Mouse (Mus musculus) hindbrain, embryonic 12.5 days (tissue): ENCODE data around the gene Hoxd9. TPM values are rescaled to one million over a fixed set of nuclear protein-coding genes. Genes with fewer than 3 reads are reported as not detected.

ENCODE experiments used
- ATAC-seq: fragments of 200-750 bp; cut with Nextera tagmentation; 2 replicates; pipeline ENCODE4 v1.8.0; 2017; ENCODE audit warnings: moderate TSS enrichment; ENCODE audit not compliant: low FRiP score
- H3K27ac ChIP-seq: fragments of 300-500 bp; sonication (generic); 2 replicates; pipeline ENCODE4 v1.5.1; 2016; ENCODE audit warnings: mild to moderate bottlenecking
- H3K27me3 ChIP-seq: fragments of 300-500 bp; sonication (generic); 2 replicates; pipeline ENCODE4 v1.6.1; 2016; ENCODE audit warnings: mild to moderate bottlenecking
- H3K36me3 ChIP-seq: fragments of 300-500 bp; sonication (generic); 2 replicates; pipeline ENCODE4 v1.6.1; 2016; ENCODE audit warnings: mild to moderate bottlenecking
- H3K4me1 ChIP-seq: fragments of 300-500 bp; sonication (generic); 2 replicates; pipeline ENCODE4 v1.6.1; 2016
- H3K4me2 ChIP-seq: fragments of 300-500 bp; sonication (generic); replicated peaks from 2 replicates; pipeline ENCODE4 v1.6.1; 2016; ENCODE audit warnings: mild to moderate bottlenecking
- H3K4me3 ChIP-seq: fragments of 300-500 bp; sonication (generic); 2 replicates; pipeline ENCODE4 v1.5.1; 2016; ENCODE audit warnings: mild to moderate bottlenecking
- H3K9ac ChIP-seq: fragments of 300-500 bp; sonication (generic); 2 replicates; pipeline ENCODE4 v1.6.1; 2016; ENCODE audit warnings: mild to moderate bottlenecking, moderate library complexity
- H3K9me3 ChIP-seq: fragments of 300-500 bp; sonication (generic); replicated peaks from 2 replicates; pipeline ENCODE4 v1.6.1; 2016; ENCODE audit warnings: mild to moderate bottlenecking
- WGBS: fragments of 180-500 bp; shearing (Covaris S2); methylation state at CpG from one replicate; pipeline ENCODE4 v1.1.7; 2016; 5-methylcytosine and 5-hydroxymethylcytosine counted together
- polyA plus RNA-seq: library from polyadenylated mRNA; unstranded; fragments of >200 nt; fragmentation: Nextera tagmentation; extraction: Ambion mirVana; gene quantifications from 2 replicates; pipeline ENCODE4 v1.2.1, GENCODE M21; 2016

Hoxd9 gene
- polyA plus RNA-seq = 0.10 TPM in 1 of 2 replicates, not detected in the other

DNA sequence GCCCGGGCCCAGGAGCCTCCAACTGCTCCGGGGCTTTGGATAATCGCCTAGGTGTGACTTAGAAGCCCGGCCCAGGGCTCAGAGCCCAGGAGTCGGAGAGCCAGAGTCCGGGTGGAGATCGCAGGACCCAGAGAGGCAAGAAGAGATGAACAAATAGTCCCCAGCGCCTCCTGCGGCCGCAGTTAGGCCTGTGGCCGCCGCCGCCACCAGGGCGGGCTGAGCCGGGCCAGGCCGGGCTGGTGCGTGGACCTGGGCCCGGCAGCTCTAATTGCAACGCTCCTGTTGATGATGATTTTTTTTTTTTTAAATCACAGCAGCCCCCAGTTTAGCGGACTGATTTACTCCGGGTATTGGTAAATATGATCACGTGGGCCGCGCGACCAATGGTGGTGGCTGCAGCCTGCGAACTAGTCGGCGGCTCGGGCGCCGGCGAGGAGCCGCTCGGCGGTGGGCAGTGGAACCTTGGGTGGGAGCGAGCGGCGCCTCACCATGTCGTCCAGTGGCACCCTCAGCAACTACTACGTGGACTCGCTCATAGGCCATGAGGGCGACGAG lies at the start of gene Hoxd9:
TSS of gene Hoxd9 (plus strand) at position 161 of the 555 bp plus-strand sequence.
- Histone ChIP-seq H3K9me3 (no peaks in the 10 kb centered on the region), H3K27ac (no peak within 1 kb of the TSS), H3K36me3 (no peaks in the 10 kb centered on the region), H3K4me2 (peak within 1 kb of the TSS; percentile 48), H3K4me1 (peaks cover 10% of the 10 kb centered on the region), H3K9ac (no peak within 1 kb of the TSS), H3K27me3 (peaks cover 97% of the 10 kb centered on the region), H3K4me3 (peak within 1 kb of the TSS; percentile 24)
- WGBS = under 1% methylated on average over 43 of the region's 43 CpGs
- ATAC-seq = peak; percentile 80

DNA sequence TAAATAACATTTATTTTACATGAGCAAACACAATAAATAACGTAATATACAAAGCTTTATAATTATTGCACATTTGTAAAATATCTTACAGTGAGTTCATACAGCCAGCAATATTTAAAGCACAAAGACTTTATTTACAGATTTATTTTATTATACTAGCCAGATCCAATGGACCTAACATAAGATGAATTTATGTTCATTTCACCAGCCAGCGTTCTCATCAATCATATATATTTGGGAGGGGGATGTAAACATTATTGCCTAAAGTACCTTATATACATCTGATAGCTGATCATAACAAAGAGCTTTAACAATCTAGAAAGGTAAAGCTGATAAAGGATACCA lies 44.6 kb upstream of the Hoxd9 start:
- Histone ChIP-seq H3K36me3 (no peaks in the 10 kb centered on the region), H3K27me3 (peaks cover 82% of the 10 kb centered on the region), H3K27ac (no peak overlapping the region), H3K4me3 (no peak overlapping the region), H3K4me2 (no peak overlapping the region), H3K9me3 (no peaks in the 10 kb centered on the region; the same call in 1 of the 2 replicates), H3K4me1 (peaks cover 11% of the 10 kb centered on the region), H3K9ac (no peak overlapping the region)
- 36% methylated on average over 2 of the region's 2 CpGs for WGBS
- no peak for ATAC-seq

DNA sequence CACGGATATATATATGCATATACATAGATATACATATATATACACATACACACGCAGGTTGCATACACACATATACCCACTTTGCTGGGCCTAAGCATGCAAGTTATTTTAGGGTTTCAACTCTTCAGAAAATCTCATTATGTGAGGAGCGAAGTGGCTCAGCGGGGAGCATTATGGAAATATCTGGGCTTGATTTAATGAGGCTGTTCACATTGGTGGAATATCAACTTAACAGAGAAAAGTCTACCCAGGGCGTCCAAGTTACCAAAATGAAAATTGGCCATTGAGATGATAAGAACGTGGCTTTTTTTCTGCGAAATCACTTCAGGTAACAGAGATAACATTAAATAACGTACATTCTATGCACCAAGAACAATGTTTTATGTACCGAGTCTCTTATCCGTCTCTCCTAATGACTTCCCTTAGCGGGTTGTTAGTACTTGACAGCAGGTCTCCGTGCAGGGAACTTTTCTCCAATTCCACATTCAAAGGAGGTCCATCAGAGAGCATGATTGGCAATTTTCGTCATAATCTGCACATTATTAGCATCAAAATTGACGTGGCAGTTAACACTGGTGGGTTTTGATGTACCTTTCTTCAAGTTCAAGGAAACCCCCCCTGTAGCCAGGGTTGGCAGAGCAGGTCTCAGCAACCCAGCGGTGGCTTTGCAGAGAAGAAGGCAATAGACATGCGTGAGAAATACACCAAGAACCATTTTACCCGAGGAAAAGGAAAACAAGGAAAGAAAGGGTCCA lies 43.6 kb upstream of the Hoxd9 start:
- Histone ChIP-seq H3K9ac (no peak overlapping the region), H3K27me3 (peaks cover 81% of the 10 kb centered on the region), H3K27ac (no peak overlapping the region), H3K9me3 (no peaks in the 10 kb centered on the region; the same call in 1 of the 2 replicates), H3K4me1 (peaks cover 9% of the 10 kb centered on the region), H3K36me3 (no peaks in the 10 kb centered on the region), H3K4me2 (peak overlapping the region; percentile 52; the same call in 1 of the 2 replicates), H3K4me3 (no peak overlapping the region)
- no peak for ATAC-seq
- WGBS = 12% methylated on average over 17 of the region's 17 CpGs

DNA sequence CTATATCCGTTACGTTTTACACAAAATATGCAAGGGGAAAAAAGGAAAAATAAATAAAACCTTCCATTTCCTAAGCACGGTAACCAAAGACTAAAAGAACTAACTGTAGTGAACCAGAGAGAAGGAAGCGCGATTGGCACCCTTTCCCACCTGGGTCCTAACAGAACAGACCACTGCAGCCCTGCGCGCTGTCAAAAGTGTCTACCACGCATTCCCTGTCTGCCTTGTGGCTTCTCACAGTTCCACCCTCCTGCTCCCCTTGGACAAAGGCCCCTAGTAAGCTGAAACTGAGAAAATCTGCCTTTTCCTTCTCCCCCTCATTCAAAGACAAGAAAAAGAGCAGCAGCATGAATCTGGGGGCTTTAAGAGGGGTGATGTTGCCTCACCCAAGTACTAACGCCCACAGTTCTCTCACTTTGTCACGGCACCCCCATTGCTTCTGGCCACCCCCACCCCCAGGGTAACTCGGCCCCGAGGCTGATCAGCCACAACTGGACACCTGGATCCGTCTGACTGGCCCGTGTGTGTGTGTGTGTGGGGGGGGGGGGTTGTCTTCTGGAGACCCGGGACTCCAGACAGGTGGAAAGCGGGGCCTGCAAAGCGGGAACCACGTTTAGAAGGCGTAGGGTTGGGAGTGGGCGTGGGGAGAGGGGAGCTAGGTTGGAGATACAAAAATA lies 42.6 kb upstream of the Hoxd9 start:
- H3K4me1 ChIP-seq = peaks cover 9% of the 10 kb centered on the region
- peak overlapping the region; percentile 55; the same call in 1 of the 2 replicates for H3K9ac ChIP-seq
- H3K4me3 ChIP-seq = peak overlapping the region; percentile 38
- no peaks in the 10 kb centered on the region; the same call in 1 of the 2 replicates for H3K9me3 ChIP-seq
- 4% methylated on average over 20 of the region's 20 CpGs for WGBS
- H3K27ac ChIP-seq = peak overlapping the region; percentile 57
- no peaks in the 10 kb centered on the region for H3K36me3 ChIP-seq
- peaks cover 77% of the 10 kb centered on the region for H3K27me3 ChIP-seq
- H3K4me2 ChIP-seq = peak overlapping the region; percentile 52
- no peak for ATAC-seq

DNA sequence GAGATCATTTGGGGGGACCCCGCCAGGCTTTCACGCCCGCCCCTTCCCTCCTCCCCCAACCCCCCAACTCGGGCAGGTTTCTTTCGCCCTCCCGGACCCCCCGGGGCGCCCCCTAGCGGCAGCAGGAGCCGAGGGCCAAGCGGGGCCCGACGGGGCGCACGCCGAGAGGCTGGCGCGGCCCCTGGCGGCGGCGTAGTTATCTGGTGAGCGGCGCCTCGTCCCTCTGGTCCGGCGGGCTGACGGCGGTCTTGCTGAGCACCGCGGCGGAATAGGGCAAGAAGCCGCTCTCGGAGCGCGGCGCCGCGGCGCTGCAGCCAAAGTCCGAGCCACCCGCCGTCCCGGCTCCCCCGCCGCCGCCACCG lies 42.1 kb upstream of the Hoxd9 start:
- peak overlapping the region; percentile 57 for H3K27ac ChIP-seq
- H3K36me3 ChIP-seq = no peaks in the 10 kb centered on the region
- ATAC-seq = no peak
- peaks cover 77% of the 10 kb centered on the region for H3K27me3 ChIP-seq
- H3K4me1 ChIP-seq = peaks cover 9% of the 10 kb centered on the region
- H3K4me3 ChIP-seq = peak overlapping the region; percentile 38
- peak overlapping the region; percentile 52 for H3K4me2 ChIP-seq
- WGBS = under 1% methylated on average over 20 of the region's 47 CpGs
- no peaks in the 10 kb centered on the region; the same call in 1 of the 2 replicates for H3K9me3 ChIP-seq
- H3K9ac ChIP-seq = peak overlapping the region; percentile 55

DNA sequence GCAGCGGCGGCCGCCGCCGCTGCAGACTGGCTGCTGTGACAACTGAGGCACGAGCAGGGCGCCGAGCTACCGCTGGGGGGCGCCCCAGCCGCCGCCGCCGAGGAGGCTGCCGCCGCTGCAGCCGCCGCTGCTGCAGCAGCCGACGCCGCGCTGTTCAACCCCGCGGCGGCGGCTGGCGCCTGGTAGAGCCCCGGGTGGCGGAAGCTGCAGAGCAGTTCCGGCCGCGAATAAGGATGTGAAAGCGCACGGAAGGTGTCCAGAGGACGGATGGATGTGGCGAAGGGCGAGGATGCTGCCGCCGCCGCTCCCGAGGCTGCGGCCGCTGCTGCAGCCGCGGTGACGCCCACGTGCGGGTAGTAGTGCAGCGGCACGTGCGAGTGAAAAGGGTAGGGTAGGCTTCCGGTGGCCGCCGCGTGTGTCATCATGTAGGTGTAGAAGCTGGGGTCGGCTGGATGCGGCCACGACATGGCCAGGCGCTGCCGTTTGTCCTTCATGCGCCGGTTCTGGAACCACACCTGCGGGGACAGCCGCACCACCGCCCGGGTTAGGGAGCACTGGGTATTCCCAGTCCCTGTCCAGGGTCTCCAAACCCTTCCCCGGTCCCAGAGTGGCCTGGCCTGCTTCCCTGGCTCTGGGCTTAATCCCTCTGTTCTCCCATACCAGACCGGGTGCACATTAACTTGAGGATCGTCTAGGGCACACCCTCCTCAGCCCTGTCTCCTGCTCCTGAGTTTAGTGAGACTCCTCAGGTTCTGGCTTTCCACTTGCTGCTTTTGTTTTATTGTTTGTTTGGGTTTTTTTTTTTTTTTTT lies 41.5 kb upstream of the Hoxd9 start:
- Histone ChIP-seq H3K9ac (peak overlapping the region; percentile 55), H3K27ac (peak overlapping the region; percentile 57), H3K36me3 (no peaks in the 10 kb centered on the region), H3K27me3 (peaks cover 77% of the 10 kb centered on the region), H3K4me3 (peak overlapping the region; percentile 38), H3K9me3 (no peaks in the 10 kb centered on the region; the same call in 1 of the 2 replicates), H3K4me1 (peaks cover 9% of the 10 kb centered on the region), H3K4me2 (peak overlapping the region; percentile 52)
- no peak for ATAC-seq
- under 1% methylated on average over 67 of the region's 69 CpGs for WGBS

DNA sequence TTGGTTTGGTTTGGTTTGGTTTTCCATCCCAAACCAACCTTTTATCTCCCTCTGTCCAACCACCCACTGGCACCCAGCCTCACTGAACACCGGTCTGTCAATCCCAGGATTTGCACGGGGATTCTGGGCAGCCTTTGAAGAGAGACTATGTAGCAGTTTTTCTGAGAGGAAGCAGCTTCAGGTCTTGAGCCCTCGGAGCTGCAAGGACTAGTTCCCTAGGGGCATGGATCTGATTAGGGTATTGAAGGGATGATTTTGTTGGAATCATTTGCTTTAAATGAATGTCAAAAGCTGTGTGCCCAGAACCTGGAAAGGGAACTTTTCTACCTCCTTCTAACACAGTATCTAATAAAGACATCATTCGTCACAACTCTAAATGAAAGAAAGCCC lies 40.9 kb upstream of the Hoxd9 start:
- Histone ChIP-seq H3K4me3 (peak overlapping the region; percentile 38; the same call in 1 of the 2 replicates), H3K9me3 (no peaks in the 10 kb centered on the region; the same call in 1 of the 2 replicates), H3K9ac (no peak overlapping the region), H3K27ac (no peak overlapping the region), H3K4me2 (no peak overlapping the region), H3K36me3 (no peaks in the 10 kb centered on the region), H3K27me3 (peaks cover 80% of the 10 kb centered on the region), H3K4me1 (peaks cover 9% of the 10 kb centered on the region)
- no peak for ATAC-seq
- 5% methylated on average over 4 of the region's 4 CpGs for WGBS

DNA sequence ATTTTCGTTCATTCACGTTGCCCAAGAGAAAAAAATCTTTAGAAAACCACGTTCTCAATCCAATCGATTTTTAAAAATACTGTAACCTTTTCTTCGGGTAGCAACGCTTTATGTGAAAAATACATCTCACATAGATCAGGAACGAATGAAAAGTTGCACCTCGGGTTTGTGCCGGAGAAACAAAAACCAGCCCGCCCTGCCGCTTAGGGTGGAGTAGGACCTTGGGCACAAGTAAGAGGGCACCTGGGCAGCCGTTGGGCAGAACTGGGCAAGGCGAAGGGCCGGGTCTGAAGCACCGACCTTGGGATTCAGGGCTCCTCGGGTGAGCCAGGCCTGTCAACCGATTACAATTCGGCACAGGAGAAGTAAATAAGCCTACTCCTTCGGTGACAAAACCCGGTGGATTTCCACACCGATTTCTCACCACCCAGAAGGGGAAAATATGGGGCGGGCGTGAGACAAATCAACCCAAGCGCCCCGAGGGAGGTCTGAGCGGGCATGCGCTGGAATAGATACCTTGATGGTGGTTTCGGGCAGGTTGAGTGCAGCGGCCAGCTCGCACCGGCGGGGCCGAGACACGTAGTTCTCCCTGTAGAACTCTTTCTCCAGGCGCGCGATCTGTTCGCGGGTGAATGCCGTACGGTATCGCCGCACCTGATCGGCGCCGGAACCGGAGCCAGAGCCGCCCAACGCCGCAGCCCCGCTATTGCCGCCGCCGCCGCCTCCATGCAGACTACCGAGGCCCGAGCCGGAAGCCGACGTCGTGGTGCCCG lies 40.1 kb upstream of the Hoxd9 start:
- peaks cover 9% of the 10 kb centered on the region for H3K4me1 ChIP-seq
- WGBS = 2% methylated on average over 62 of the region's 62 CpGs
- H3K9me3 ChIP-seq = no peaks in the 10 kb centered on the region; the same call in 1 of the 2 replicates
- H3K27ac ChIP-seq = peak overlapping the region; percentile 80
- peaks cover 80% of the 10 kb centered on the region for H3K27me3 ChIP-seq
- peak overlapping the region; percentile 30 for H3K4me3 ChIP-seq
- H3K36me3 ChIP-seq = no peaks in the 10 kb centered on the region
- peak overlapping the region; percentile 45; the same call in 1 of the 2 replicates for H3K9ac ChIP-seq
- no peak for ATAC-seq
- H3K4me2 ChIP-seq = 0 out of 2 replicates have a peak overlapping the region, but pooled peaks have one; percentile 13

DNA sequence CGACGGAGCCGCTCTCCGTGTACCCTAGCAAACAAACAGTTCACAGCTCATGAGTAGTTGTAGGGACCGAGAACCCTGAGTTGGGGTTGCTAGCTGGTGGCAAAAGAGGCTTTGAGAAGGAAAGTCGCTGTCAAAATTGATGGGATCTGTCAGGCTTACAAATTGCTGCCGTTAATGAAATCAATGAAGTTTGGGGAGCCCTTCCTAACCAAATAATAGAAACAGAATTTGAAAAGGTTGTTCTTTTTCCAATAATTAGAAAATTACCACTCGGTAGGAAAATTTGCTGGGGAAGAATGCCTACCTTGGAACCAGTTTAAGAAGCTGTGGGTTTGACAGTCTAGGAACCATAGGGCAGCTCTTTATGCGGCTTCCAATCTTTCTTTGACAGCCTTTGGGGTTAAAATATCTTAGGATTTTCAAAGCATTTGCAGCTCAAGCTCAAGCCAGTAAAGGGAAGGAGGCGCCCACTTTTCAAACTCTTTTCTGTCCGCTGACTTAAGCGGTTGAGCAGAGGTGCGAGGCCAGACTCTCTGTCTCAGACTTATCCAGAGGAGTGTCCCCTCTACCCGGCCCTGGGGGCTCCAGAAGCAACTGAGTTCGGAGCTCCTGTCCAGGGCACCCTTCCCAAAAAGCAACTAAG lies 39.4 kb upstream of the Hoxd9 start:
- Histone ChIP-seq H3K27me3 (peaks cover 85% of the 10 kb centered on the region), H3K9me3 (no peaks in the 10 kb centered on the region; the same call in 1 of the 2 replicates), H3K27ac (peak overlapping the region; percentile 80), H3K4me3 (peak overlapping the region; percentile 30), H3K4me1 (peaks cover 9% of the 10 kb centered on the region), H3K4me2 (0 out of 2 replicates have a peak overlapping the region, but pooled peaks have one; percentile 15), H3K36me3 (no peaks in the 10 kb centered on the region), H3K9ac (peak overlapping the region; percentile 45)
- no peak for ATAC-seq
- WGBS = 1% methylated on average over 15 of the region's 15 CpGs

DNA sequence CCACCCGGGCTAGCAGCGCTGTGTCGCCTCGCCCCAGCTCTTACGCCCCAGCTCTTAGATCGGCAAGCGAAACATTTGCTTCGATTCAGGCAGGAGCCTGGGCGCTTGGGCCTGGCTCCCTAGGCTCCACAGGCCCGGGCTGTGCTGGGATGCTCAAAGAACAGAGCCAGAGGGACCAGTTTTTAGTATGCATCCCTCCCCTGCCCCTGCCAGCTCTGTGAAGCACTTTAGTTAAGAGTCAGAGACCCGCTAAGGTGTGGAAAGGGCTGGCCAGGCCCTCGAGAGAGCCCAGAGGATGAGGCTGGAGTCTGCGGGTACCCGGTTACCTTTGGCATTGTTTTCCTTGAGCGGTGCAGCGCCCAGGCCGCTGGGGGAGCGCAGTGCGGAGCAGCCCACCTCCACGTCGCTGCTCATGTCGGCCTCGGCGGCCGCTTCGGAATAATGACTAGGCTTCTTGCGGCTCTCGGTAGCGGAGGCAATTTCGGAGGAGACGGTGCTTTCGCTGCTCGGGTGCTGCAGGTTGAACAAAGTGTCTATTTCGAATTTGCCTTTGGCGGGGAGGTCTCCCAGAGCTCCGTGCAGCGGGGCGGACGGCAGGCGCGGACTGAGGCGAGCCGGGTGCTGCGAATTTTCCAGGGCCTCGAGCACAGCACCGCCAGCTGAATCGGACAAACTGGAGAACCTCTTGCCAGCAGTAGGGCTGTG lies 38.7 kb upstream of the Hoxd9 start:
- H3K27ac ChIP-seq = peak overlapping the region; percentile 80
- under 1% methylated on average over 47 of the region's 47 CpGs for WGBS
- peak overlapping the region; percentile 30 for H3K4me3 ChIP-seq
- H3K27me3 ChIP-seq = peaks cover 89% of the 10 kb centered on the region
- ATAC-seq = no peak
- H3K36me3 ChIP-seq = no peaks in the 10 kb centered on the region
- no peaks in the 10 kb centered on the region; the same call in 1 of the 2 replicates for H3K9me3 ChIP-seq
- peaks cover 9% of the 10 kb centered on the region for H3K4me1 ChIP-seq
- H3K4me2 ChIP-seq = 0 out of 2 replicates have a peak overlapping the region, but pooled peaks have one; percentile 15
- peak overlapping the region; percentile 36 for H3K9ac ChIP-seq
